Mouse (Mus musculus): ENCODE results near the gene Lrp6.

DNA sequence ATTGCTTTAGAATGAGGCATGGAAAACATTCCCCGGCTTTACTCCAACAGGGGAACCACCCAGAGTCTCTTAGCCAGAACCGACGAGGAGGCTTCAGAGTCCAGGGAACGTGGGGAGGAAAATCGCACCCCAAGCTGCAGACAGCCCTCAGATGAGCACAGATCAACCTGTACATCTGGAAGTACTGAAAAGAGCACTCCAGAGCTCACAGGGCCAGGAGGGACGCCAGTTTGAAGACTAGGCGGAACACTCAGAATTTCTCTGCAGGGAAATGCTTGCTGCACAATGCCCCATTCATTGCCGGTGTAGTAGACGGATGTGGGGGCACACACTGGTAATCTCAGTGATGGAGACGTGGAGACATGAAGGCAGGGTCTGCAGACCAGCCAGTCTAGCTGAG is 126.7 kb downstream of the Lrp6 start:
- no peak for TF ChIP-seq CTCF (IDR thresholded peaks at IDR 0.05; ENCODE audit: low read depth)
- TF ChIP-seq EP300 (IDR thresholded peaks at IDR 0.05; ENCODE audit: low read depth), result no peak
